Mouse (Mus musculus): ENCODE measurements at regions not wholly inside any gene's neighbourhood (a gene's known extent, or its start where the extent isn't known, plus 50 kb on each side); places are given as distances from the start of the nearest gene placed in this dataset.
A peak's percentile ranks its signal among the peaks of the same experiment; 100 is the strongest.

DNA sequence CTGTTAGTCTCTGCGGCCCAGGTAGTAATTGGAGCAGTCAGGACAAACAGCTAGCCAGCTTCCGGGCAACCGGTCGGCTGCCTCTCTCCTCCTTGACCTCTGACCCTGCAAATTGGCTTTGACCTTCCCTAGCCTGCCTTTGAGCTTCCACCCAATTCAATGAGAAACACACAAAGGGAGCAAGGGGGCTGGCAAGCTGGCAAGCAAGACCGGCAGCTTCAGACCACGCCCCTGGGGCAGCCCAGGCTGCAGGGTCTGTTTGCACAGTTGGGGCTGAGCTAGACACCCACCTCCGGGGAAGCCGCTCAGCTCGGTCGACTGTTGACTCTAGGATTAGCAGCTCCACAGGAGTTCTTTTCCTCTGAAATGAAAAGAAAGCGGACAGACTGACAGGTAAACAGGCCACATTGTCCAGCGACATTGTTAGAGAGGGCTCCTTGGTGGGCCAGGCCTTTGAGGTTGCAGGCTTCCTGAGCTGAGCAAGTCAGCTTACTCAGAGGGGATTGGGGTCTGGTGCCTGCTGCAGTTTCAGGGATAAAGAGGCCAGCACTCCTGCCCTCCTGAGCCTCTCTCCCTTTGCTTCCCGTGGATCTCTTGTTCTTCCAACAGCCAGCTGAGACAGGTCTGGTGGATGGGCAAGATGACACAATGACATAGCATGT, 116.6 kb downstream of the Inhbb start:
- DNase-seq = no peak

DNA sequence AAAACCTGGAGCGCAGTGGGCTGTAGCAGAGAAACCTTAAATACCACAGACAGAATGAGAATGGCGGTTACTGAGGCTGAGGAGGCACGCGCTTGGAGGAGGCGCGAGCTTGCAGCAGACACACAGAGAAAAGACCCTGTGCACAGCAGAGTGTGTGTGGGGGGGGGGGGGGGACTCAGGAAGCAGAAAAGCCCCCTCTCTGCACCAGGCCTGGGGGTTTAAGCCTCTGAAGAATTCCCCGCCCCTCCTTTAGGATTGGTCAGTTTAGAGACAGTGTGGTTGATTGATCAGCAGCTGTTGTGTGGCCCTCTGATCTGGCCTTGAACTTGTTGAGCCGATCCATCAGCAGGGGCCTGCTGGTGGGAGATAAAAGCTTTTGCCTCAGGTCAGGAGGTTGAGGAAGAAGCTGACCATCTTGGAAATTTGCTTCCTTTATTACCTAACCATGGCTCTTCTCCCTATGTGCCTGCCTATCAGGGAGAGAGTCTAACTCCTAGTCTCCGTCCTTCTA, 117.5 kb downstream of the Inhbb start:
- DNase-seq = no peak

DNA sequence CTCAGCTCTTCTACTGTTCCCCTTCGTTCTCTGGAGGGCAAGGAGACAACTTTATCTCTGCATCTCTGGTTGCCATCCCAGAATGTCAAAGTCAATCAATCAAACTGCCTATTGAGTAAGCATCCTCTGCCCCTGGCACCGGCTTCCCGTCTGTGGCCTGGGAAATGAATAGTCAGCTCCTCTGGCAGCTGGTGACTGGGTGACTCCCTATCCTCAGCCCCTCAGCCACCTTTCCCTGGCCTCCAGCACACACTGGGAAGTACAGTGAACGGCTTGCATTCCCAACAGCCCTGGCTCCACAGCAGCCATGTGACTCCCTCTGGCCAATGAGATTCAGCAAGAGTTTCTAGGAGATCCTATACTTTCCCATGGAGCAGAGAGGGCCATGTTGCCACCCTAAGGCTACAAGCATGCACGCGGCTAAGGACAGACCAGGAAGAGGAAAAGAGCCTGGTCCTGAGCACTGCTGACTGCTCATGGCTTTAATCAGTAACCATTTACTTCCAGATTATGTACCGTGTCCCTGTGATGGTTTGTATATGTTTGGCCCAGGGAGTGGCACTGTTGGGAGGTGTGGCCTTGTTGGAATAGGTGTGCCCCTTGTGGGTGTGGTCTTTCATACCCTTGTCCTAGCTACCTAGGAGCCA, 119.6 kb downstream of the Inhbb start:
- peak; percentile 52 for DNase-seq

DNA sequence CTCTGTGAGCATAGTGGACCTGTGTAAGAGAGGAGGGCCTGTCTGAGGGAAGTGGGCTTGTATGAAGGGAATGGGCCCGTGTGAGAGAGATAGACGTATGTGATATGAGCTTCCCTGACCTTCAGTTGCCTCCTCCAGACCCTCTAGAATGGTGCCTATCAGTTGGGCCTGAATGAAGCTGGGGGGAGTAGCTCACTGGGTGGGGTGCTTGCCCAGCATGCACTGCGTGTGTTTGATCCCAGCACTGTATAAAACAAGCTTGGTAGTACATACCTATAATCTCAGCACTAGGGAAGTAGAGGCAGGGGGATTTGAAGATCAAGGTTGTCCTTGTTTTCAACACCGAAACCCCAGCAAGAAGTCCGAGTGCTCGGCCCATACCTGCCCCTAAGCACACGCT, 120.1 kb downstream of the Inhbb start:
- no peak for DNase-seq

DNA sequence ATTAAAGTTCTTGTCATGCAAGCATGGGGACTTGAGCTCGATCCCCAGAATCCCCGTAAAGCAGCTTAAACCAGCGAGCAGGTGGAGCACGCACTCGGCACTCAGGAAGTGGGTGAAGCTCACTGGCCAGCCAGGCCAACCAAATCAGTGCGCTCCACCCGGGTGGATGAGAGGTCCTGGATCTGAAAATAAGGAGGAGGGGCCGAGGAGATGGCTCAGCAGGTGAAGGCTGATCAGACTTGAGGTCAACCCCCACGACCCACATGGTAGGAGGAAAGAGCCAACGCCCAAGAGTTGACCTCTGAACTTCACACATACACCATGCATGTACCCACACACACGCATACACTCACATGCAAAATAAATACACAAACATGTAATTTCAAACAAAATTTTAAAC, 120.8 kb downstream of the Inhbb start:
- DNase-seq = no peak

DNA sequence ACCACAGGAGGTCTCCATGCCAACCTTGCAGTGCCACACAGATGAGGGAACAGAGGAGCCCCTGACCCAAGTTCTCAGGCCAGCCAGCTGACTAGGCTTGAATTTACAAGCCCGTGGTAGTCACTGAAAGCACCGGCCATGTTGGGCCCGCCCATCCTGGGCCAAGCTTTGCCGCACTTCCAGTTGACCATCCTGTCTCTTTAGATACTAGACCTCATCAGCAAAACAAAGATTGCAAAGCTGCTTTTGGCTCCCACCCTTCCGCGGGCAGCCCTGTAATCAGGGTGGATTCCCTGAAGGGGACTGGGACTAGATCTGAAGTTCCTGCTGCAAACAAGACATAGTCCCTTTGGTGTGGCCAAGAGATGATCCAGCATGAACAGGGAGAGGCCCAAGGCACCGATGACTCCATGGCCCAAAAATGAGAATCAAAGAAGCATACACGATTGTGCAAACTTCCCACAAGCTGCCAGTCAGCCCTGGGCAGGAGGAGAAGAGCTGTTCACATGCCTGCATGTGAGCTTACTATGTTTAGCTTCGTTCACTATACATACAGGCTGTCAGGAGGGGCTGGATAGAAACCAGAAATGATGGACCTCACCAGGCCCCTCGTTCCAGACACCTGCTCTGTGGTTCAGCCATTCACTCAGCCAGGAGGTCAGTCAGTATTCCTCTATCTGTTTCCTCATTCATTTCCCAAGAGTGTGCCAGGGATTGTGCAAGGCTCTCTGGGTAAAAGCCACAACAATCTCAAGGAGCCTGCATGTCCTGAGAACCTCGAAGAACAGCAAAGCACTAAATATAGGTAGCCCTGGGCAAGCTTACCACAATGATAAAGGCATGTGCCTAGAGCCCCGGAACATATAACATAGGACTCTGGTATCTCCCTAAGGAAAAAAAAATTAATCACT, 122.0 kb downstream of the Inhbb start:
- peak; percentile 44 for DNase-seq

DNA sequence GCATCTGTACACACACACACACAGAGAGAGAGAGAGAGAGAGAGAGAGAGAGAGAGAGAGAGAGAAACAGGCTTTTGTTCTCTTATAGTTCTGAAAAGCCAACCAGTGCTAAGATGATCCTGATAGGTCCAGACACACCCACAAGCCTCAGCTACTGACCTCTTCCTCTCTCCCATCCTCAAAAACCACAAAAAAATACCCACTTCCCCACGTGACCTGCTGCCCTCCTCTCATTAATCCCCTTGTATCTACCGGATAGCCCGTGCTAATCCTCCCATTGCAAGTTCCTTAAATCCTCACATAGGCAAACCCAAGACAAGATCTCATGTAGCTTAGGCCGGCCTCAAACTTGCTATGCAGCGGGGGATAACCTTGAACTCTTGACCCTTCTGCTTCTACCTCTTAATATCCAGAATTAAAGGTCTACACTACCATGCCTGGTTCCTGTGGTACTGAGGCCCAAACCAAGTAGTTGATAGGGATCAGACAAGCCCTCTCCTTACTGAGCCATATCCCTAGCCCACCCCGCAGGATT, 123.3 kb downstream of the Inhbb start:
- no peak for DNase-seq

DNA sequence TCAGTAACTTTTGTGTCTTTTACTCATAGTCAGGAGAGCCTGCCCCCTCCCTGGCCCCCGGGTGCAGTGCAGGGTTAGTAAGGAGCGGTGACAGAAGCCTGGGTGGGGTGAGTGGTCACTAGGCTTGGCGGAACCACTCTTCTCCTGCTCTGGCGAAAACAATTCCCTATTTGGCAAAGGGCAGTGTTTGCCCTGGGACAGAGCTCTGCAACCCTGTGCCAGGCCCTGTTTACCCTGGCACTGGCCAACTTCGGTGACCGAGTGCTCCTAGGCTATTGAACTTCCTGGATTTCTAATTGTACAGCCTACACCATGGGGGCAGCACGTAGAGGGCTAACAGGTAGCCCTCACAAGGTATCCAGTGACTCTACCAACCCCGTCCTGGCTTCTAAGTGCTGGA, 126.9 kb downstream of the Inhbb start:
- DNase-seq = no peak

DNA sequence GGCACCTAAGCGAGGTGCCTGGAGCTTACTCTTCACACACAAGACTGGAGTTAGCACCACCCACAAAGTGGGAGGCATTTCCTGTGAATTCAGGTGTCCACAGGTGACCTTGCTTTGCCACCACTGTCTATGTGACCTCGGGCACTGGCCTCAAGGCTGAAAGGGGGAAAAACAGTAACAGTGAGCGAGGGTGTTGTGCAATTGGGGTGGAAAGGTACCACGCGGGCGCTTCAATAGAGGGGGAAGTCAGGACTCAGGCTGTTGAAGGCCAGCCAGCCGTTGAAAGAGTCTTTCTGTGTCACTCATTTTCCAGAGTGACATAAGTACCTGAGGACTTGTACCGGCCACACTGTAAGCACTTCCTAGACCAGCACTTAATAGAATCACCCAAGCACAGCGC, 128.2 kb downstream of the Inhbb start:
- peak; percentile 47 for DNase-seq

DNA sequence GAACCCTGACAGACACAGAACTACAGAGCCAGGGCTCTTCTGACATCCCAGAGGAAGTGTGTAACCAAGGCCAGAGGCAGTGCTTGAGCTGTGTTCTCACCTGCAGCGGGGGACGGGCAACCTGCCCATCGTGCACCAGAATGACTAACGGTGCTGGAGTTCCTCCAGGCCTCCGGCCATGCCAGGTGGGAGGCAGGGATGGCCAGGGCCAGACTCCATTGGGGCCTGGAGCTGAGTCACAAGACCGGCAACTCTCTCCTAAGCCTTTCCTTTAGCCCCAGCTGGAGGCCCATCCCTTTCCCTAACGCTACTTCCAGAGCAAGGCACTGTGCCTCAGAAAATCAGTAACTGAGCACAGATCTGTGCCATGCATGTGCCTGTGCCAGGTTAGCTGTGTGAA, 129.8 kb downstream of the Inhbb start:
- peak; percentile 47 for DNase-seq

DNA sequence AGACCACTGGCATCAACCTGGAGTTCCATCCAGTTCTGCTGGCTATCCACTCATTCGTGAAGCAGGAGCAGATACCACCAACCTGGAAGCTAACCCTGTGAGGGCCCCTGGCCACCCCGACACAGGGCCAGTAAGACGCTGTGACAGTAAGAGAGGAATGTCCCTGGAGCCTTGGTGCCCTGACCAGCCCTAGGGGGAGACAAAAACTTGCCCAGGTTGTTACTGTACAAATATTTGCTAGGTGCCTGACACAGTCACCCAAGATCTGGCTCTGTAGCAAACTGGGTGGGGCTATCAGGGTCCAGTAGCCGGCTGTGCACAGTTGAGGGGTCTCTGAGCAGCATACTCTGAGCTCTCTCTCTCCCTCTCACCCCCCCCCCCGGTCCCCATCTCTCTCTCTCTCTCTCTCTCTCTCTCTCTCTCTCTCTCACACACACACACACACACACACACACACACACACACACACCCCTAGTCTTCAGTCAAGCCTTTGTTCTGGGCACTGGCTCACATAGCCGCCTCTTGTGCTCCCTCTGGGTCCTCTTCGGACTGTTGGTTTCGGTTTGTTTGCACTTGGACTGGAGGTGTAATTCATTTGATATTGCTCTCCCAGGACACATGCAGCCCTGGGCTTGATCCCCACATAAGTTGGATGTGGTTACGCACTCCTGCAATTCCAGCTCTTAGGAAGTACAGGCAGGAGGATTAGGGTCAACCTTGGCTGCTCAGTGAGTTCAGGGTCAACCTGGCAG, 131.7 kb downstream of the Inhbb start:
- DNase-seq = no peak

DNA sequence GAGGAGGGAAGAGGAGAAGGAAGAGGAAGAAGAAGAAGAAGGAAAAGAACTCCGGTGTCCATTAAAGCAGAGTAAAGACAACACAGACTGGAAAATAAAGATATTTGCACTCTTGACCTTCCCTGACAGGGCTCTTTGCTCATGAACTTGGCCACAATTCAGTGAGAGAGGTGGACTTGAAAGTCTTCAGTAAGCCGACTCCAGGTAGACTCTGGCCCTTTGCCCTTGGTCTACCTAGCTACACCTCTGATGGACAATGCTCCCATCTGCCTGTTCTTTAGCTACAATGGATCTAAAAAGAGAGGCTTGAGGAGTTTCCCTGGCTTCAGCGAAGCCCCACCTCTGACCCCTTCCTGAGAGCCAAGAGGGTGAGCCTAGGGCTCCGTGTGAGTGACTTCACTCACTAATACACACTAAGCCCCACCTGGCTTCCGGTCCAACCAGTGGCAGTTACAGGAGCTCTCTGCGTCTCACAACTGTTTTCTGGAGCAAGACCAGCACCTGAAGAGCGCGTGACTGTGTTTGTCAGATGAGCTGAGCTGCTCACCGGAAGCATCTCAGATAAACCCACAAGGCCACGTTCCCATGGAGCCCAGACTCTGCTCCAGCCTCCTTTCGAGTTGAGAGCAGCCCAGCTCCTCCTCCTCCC, 132.4 kb downstream of the Inhbb start:
- no peak for DNase-seq

DNA sequence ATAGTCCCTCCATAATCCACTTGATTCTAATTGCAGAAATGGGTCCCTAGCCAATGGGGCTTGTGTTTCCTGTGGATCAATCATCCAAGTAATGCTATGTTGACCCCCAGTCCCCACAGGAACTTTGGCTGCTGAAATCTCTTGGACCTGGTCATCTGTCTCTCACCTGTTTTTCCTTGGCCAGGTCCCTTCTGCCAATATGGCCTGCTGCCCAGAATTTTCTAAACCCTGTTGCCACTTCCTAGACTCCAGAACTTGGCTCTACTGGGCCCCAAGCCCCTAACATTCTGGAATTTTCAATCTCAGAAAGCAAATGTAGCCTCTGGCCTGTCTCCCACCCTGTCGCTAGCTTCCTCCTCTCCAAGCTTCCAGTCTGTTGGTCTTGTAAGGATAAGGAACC, 139.6 kb downstream of the Inhbb start:
- no peak for DNase-seq

DNA sequence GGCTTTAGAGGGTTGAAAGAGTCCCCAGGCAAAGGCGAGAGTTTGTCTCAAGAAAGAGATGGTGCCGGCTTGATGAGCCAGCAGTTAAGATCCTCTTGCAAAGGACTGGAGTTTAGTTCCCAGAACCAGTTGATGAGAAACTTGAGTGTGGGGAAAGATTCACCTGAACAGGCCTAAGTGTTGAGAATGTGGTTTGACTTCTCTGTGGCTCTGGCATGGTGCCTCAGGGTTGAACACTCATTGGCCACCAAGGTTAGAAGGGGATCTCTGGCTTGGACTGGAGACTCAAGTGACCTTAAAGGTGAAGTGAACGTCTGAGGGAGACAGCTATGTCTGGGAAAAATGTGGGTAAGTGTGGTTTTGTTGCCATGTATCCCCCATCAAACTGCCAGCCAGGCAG, 142.8 kb downstream of the Inhbb start:
- no peak for DNase-seq

DNA sequence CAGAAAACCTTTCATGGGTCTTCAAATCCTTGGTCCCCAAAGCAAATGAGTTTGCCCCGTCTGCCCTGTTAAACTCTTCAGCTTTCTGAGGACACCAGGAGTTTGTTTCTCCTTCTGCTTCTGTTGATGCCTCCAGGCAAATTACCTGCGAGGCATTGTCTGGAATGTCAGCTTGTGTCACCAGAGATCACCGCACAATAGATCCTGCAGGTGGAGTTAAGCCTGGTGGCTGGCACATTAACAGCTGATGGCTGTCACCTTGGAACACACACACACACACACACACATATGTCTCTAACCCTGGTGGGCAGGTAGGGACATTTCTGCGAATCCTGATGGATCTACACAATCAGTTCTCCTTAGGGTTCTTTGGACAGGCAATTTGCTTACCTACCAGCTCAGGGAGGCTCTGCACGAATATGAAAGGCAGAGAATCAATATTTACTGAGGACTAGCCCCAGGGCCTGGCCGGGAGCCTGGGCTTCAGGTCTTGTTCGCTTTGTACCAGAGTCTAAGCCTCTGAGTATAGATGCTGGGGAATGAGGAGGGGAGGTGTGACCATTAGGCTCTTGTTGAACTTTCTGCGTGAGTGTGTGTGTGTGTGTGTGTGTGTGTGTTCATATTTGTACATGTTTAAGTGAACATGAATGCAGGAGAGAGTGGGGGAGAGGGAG, 143.4 kb downstream of the Inhbb start:
- DNase-seq = no peak

DNA sequence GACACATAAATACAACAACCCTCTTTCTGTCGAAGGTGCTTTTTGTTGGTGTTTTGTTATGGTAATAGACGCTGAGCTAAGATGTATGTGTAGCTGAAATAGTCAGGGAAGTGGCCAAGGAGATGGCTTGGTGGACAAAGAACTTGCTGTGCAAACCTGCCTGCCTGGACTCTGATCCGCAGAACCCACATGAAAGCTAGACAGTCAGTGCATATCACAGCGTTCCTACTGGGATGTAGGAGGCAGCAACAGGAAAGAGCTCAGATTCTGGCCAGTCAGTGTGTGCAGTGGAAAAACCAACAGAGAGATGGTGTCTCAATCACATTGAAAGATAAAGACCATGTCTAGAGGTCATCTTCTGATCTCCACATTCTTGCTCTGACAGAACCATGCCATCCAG, 144.1 kb downstream of the Inhbb start:
- DNase-seq = no peak

DNA sequence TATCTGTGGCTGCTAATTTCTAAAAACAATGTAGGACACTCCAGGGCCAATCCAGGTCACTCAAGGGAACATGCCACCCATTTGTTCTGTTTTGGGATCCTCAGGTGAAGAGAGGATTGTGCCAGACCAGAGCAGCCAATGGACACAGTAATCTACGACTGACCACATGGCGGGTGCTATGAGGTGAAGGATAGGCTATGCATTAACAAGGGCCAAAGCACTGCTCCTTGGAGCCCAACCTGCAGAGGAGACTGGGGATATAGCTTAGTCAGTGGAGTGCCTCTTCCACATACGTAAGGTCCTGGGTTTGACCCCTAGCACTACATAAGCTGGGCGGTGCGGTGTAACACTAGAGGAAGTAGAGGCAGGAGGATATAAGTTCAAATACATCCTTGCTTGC, 156.0 kb downstream of the Inhbb start:
- DNase-seq = no peak

DNA sequence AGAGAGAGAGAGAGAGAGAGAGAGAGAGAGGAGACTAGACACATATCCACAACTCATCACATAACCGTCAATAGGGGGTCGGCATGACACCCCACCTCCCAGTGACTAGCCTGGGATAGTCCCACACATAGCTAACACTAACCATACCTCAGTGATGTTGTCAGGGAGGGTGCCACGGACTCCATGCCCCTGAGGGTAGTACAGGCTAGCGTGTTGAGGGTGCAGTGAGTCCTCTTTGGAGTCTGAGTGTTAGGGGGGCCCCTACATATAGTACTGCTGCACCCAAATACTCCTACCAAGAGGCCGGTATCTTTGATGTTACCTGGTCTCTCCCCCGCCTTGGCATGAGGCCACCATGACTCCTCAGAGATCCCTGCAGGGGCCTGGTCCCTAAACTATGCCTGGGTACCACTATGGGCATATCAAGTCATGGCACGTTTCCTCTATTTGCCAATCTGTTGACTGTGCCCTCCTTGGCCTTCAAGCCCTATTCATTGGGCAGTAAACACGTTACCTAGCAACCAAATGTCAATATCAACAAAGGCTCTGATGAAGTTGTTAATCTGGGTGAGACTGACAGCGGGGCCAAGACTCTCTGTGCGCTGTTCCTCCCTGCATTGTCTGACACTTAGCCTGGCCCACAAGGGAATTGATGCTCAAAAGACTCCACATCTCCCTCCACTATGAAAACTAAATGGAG, 156.7 kb downstream of the Inhbb start:
- no peak for DNase-seq

DNA sequence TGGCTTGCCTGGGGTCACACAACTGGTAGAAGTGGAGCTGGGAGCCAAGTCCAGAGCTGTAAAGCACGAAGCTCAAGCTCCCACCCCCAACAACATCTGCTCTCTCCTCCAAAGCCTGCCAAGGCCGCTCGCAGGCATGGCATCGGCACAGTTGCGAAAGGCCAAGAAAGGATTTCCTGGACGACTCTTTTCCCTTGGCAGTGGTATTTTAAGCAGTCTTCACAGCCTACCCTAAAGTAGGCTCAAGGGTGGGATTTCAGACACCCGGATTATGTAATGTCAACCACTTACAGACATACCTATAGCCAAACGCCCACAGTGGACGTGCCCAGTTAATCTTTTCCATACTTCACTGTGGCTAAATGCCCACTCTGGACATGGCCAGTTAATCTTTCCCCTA, 162.6 kb downstream of the Inhbb start:
- peak; percentile 35 for DNase-seq

DNA sequence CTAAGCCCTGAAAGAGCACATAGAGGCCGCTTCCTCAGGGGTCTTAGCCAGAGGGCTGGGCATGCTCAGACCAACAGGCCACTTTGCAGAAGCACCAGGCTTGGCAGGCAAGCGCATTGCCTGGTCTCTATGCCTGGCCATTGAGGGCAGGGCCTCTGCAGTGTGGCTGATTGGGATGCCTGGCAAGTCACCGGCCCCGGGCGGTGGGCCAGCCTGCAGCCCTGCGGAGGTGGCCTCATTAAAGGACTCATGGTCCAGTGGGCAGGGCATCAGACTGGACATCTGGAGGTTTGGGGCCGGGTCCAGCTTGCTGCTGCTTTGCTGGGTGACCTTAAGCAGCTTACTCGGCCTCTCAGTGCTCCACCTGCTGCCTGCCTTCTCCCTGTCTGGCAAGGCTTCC, 165.3 kb downstream of the Inhbb start:
- DNase-seq = peak; percentile 32

DNA sequence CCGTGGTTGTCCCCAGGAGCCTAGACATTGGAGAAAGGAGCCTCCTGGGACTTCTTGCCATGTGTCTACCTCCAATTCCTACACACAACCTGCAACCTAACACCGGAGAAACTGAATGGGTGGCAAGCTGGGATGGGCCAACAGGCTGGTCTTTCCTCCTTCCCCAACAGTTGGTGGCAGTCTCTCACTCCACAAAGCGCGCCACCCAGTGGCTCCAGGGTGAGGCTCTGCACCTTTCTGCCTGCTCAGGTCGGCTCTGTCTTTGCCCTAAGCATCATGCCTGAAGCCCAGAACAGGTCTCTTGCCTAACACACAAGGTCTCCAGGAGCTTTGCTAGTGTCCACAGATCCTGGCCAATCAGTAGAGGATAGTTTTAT, 166.0 kb downstream of the Inhbb start:
- no peak for DNase-seq

All from adrenal gland, adult 8-10 months (tissue).